Mouse (Mus musculus) thymus, postnatal 36 days (tissue): ENCODE measurements at regions not wholly inside any gene's neighbourhood (a gene's known extent, or its start where the extent isn't known, plus 50 kb on each side); places are given as distances from the start of the nearest gene placed in this dataset.

ENCODE experiments used
- DNase-seq, 2 experiments: peaks; one replicate each; pipeline ENCODE4 v3.0.0; 2022; ENCODE audit warnings: mixed read lengths in 2 of 2

GRCm38 (mm10) chr10:9061979-9062378 lies 176.1 kb upstream of the Sash1 start:
- no peak for DNase-seq

GRCm38 (mm10) chr10:9055274-9055673 lies 169.4 kb upstream of the Sash1 start:
- no peak for DNase-seq

GRCm38 (mm10) chr10:9053371-9053770 lies 167.5 kb upstream of the Sash1 start:
- no peak for DNase-seq

- no peak for DNase-seq
These were observed 161.5 kb upstream of the Sash1 start for GRCm38 (mm10) chr10:9047341-9047740.

GRCm38 (mm10) chr10:9044746-9045370 lies 159.0 kb upstream of the Sash1 start:
- no peak for DNase-seq

- DNase-seq = no peak
These were observed 157.6 kb upstream of the Sash1 start for GRCm38 (mm10) chr10:9043507-9043906.

GRCm38 (mm10) chr10:9030486-9030885 lies 144.6 kb upstream of the Sash1 start:
- no peak for DNase-seq

- no peak for DNase-seq
These were observed 143.6 kb upstream of the Sash1 start for GRCm38 (mm10) chr10:9029506-9029905.

- DNase-seq = no peak
These were observed 141.4 kb upstream of the Sash1 start for GRCm38 (mm10) chr10:9027070-9027807.

GRCm38 (mm10) chr10:9014810-9015505 lies 129.1 kb upstream of the Sash1 start:
- DNase-seq = no peak

- DNase-seq = no peak
These were observed 127.7 kb upstream of the Sash1 start for GRCm38 (mm10) chr10:9013549-9013925.

- peak; percentile 39 for DNase-seq
These were observed 127.1 kb upstream of the Sash1 start for GRCm38 (mm10) chr10:9012829-9013548.

- no peak for DNase-seq
These were observed 126.0 kb upstream of the Sash1 start for GRCm38 (mm10) chr10:9011906-9012305.

- no peak for DNase-seq
These were observed 124.3 kb upstream of the Sash1 start for GRCm38 (mm10) chr10:9010191-9010590.

GRCm38 (mm10) chr10:9005140-9005909 lies 119.5 kb upstream of the Sash1 start:
- DNase-seq = no peak

GRCm38 (mm10) chr10:9002261-9002660 lies 116.4 kb upstream of the Sash1 start:
- DNase-seq = no peak

- DNase-seq = no peak
These were observed 113.0 kb upstream of the Sash1 start for GRCm38 (mm10) chr10:8998758-8999398.

GRCm38 (mm10) chr10:8998356-8998755 lies 112.5 kb upstream of the Sash1 start:
- no peak for DNase-seq

- DNase-seq = no peak
These were observed 109.2 kb upstream of the Sash1 start for GRCm38 (mm10) chr10:8995097-8995496.

- no peak for DNase-seq
These were observed 100.5 kb upstream of the Sash1 start for GRCm38 (mm10) chr10:8986339-8986738.

- no peak for DNase-seq
These were observed 97.5 kb upstream of the Sash1 start for GRCm38 (mm10) chr10:8983347-8983746.

GRCm38 (mm10) chr10:8980568-8980967 lies 94.7 kb upstream of the Sash1 start:
- DNase-seq = no peak
